Mouse (Mus musculus): ENCODE data around the gene Fkbp6. TPM values are rescaled to one million over a fixed set of nuclear protein-coding genes. Genes with fewer than 3 reads are reported as not detected.
"Not testable (repeated sequence)": the region's sequence is repeated elsewhere in the genome, so short reads cannot be mapped to it uniquely, and the experiment has no call there.

Gene Fkbp6
- polyA plus RNA-seq, 1 experiment from 2014 or later: 0.40 TPM

GRCm38 (mm10) chr5:135375167-135375566 lies 25.3 kb upstream of the Fkbp6 start:
- no peak overlapping the region for H3K27ac ChIP-seq (ENCODE audit: low read depth, low read length)
- no peak overlapping the region for H3K4me2 ChIP-seq
- DNase-seq (ENCODE audit: low spot score) (no peak), ATAC-seq (replicated peaks; ENCODE audit: low FRiP score) (no peak)
- H3K9ac ChIP-seq (ENCODE audit: low read depth, low read length): no peak overlapping the region
- WGBS: 87% methylated on average over 8 of the region's 8 CpGs
- no peak overlapping the region for H3K4me3 ChIP-seq (ENCODE audit: low read depth, low read length)
- H3K36me3 ChIP-seq (ENCODE audit: control insufficient read depth, insufficient read depth, low read length): peaks cover 63% of the 10 kb centered on the region
- no peaks in the 10 kb centered on the region for H3K9me3 ChIP-seq (ENCODE audit: control insufficient read depth, low read length)
- peaks cover 8% of the 10 kb centered on the region for H3K4me1 ChIP-seq (replicated peaks; ENCODE audit: control insufficient read depth, insufficient read depth, low read length)
- H3K27me3 ChIP-seq (replicated peaks; ENCODE audit: control insufficient read depth, insufficient read depth, low read length): no peaks in the 10 kb centered on the region

- WGBS: 94% methylated on average over 5 of the region's 5 CpGs
- ATAC-seq (replicated peaks; ENCODE audit: low FRiP score): no peak
- peaks cover 53% of the 10 kb centered on the region for H3K36me3 ChIP-seq (ENCODE audit: control insufficient read depth, insufficient read depth, low read length)
These were observed 23.8 kb upstream of the Fkbp6 start for GRCm38 (mm10) chr5:135373601-135374000.

GRCm38 (mm10) chr5:135371195-135371594 lies 21.4 kb upstream of the Fkbp6 start:
- Histone ChIP-seq H3K4me2 (peak overlapping the region; percentile 86), H3K36me3 (ENCODE audit: control insufficient read depth, insufficient read depth, low read length) (peaks cover 42% of the 10 kb centered on the region), H3K4me3 (ENCODE audit: low read depth, low read length) (no peak overlapping the region; the same call in 1 of the 2 replicates), H3K27ac (ENCODE audit: low read depth, low read length) (no peak overlapping the region), H3K9me3 (ENCODE audit: control insufficient read depth, low read length) (no peaks in the 10 kb centered on the region), H3K4me1 (replicated peaks; ENCODE audit: control insufficient read depth, insufficient read depth, low read length) (peaks cover 11% of the 10 kb centered on the region), H3K27me3 (replicated peaks; ENCODE audit: control insufficient read depth, insufficient read depth, low read length) (no peaks in the 10 kb centered on the region), H3K9ac (ENCODE audit: low read depth, low read length) (no peak overlapping the region)
- WGBS: 91% methylated on average over 13 of the region's 13 CpGs
- ATAC-seq (replicated peaks; ENCODE audit: low FRiP score) (no peak), DNase-seq (ENCODE audit: low spot score) (no peak)

More at GRCm38 (mm10) chr5:135373601-135374000, 23.8 kb upstream of the Fkbp6 start:
- Histone ChIP-seq H3K9me3 (ENCODE audit: control insufficient read depth, low read length) (no peaks in the 10 kb centered on the region), H3K4me2 (no peak overlapping the region), H3K27me3 (replicated peaks; ENCODE audit: control insufficient read depth, insufficient read depth, low read length) (no peaks in the 10 kb centered on the region), H3K4me3 (ENCODE audit: low read depth, low read length) (no peak overlapping the region), H3K4me1 (replicated peaks; ENCODE audit: control insufficient read depth, insufficient read depth, low read length) (peaks cover 11% of the 10 kb centered on the region), H3K9ac (ENCODE audit: low read depth, low read length) (no peak overlapping the region), H3K27ac (ENCODE audit: low read depth, low read length) (no peak overlapping the region)
- no peak for DNase-seq (ENCODE audit: low spot score)

GRCm38 (mm10) chr5:135369787-135370654 lies 20.2 kb upstream of the Fkbp6 start, which contains the start of gene Nsun5:
Gene Nsun5, plus strand, starts transcription at chr5:135369953.
- Histone ChIP-seq H3K4me2 (peak within 1 kb of the TSS; percentile 86), H3K9me3 (ENCODE audit: control insufficient read depth, low read length) (no peaks in the 10 kb centered on the region), H3K27me3 (replicated peaks; ENCODE audit: control insufficient read depth, insufficient read depth, low read length) (no peaks in the 10 kb centered on the region), H3K9ac (ENCODE audit: low read depth, low read length) (peak within 1 kb of the TSS; percentile 92), H3K4me3 (ENCODE audit: low read depth, low read length) (peak within 1 kb of the TSS; percentile 97), H3K36me3 (ENCODE audit: control insufficient read depth, insufficient read depth, low read length) (peaks cover 30% of the 10 kb centered on the region), H3K4me1 (replicated peaks; ENCODE audit: control insufficient read depth, insufficient read depth, low read length) (peaks cover 11% of the 10 kb centered on the region), H3K27ac (ENCODE audit: low read depth, low read length) (peak within 1 kb of the TSS; percentile 79)
- peak; percentile 94 for DNase-seq (ENCODE audit: low spot score)
- WGBS: under 1% methylated on average over 64 of the region's 64 CpGs
- peak; percentile 80 for ATAC-seq (replicated peaks; ENCODE audit: low FRiP score)

- peak overlapping the region; percentile 86 for H3K4me2 ChIP-seq
- H3K27ac ChIP-seq (ENCODE audit: low read depth, low read length): peak overlapping the region; percentile 79
- H3K36me3 ChIP-seq (ENCODE audit: control insufficient read depth, insufficient read depth, low read length): peaks cover 24% of the 10 kb centered on the region
- not testable (repeated sequence) for ATAC-seq (replicated peaks; ENCODE audit: low FRiP score); DNase-seq (ENCODE audit: low spot score); H3K27me3 ChIP-seq (replicated peaks; ENCODE audit: control insufficient read depth, insufficient read depth, low read length); H3K9me3 ChIP-seq (ENCODE audit: control insufficient read depth, low read length)
- H3K9ac ChIP-seq (ENCODE audit: low read depth, low read length): peak overlapping the region; percentile 92
- 53% methylated on average over 9 of the region's 9 CpGs for WGBS
- H3K4me1 ChIP-seq (replicated peaks; ENCODE audit: control insufficient read depth, insufficient read depth, low read length): peaks cover 11% of the 10 kb centered on the region
- H3K4me3 ChIP-seq (ENCODE audit: low read depth, low read length): peak overlapping the region; percentile 97
These were observed 19.4 kb upstream of the Fkbp6 start for GRCm38 (mm10) chr5:135369196-135369595.

GRCm38 (mm10) chr5:135368312-135368711 lies 18.5 kb upstream of the Fkbp6 start:
- H3K36me3 ChIP-seq (ENCODE audit: control insufficient read depth, insufficient read depth, low read length): peaks cover 15% of the 10 kb centered on the region
- DNase-seq (ENCODE audit: low spot score): no peak
- no peak overlapping the region for H3K9ac ChIP-seq (ENCODE audit: low read depth, low read length)
- H3K4me2 ChIP-seq: no peak overlapping the region
- H3K27ac ChIP-seq (ENCODE audit: low read depth, low read length): no peak overlapping the region
- H3K4me1 ChIP-seq (replicated peaks; ENCODE audit: control insufficient read depth, insufficient read depth, low read length): peaks cover 11% of the 10 kb centered on the region
- ATAC-seq (replicated peaks; ENCODE audit: low FRiP score): no peak
- H3K27me3 ChIP-seq (replicated peaks; ENCODE audit: control insufficient read depth, insufficient read depth, low read length): no peaks in the 10 kb centered on the region
- H3K9me3 ChIP-seq (ENCODE audit: control insufficient read depth, low read length): no peaks in the 10 kb centered on the region
- H3K4me3 ChIP-seq (ENCODE audit: low read depth, low read length): no peak overlapping the region
- WGBS: 81% methylated on average over 6 of the region's 6 CpGs

GRCm38 (mm10) chr5:135367841-135368240 lies 18.0 kb upstream of the Fkbp6 start:
- ATAC-seq (replicated peaks; ENCODE audit: low FRiP score): no peak
- H3K27me3 ChIP-seq (replicated peaks; ENCODE audit: control insufficient read depth, insufficient read depth, low read length): no peaks in the 10 kb centered on the region
- H3K4me3 ChIP-seq (ENCODE audit: low read depth, low read length): no peak overlapping the region
- 53% methylated on average over 6 of the region's 6 CpGs for WGBS
- peaks cover 11% of the 10 kb centered on the region for H3K4me1 ChIP-seq (replicated peaks; ENCODE audit: control insufficient read depth, insufficient read depth, low read length)
- no peak overlapping the region for H3K27ac ChIP-seq (ENCODE audit: low read depth, low read length)
- peaks cover 12% of the 10 kb centered on the region for H3K36me3 ChIP-seq (ENCODE audit: control insufficient read depth, insufficient read depth, low read length)
- H3K9me3 ChIP-seq (ENCODE audit: control insufficient read depth, low read length): no peaks in the 10 kb centered on the region
- H3K4me2 ChIP-seq: no peak overlapping the region
- no peak for DNase-seq (ENCODE audit: low spot score)
- no peak overlapping the region for H3K9ac ChIP-seq (ENCODE audit: low read depth, low read length)

- no peak overlapping the region for H3K4me2 ChIP-seq
- WGBS: 31% methylated on average over 12 of the region's 12 CpGs
- H3K27ac ChIP-seq (ENCODE audit: low read depth, low read length): no peak overlapping the region
- H3K4me3 ChIP-seq (ENCODE audit: low read depth, low read length): no peak overlapping the region
- H3K27me3 ChIP-seq (replicated peaks; ENCODE audit: control insufficient read depth, insufficient read depth, low read length): no peaks in the 10 kb centered on the region
- no peak overlapping the region for H3K9ac ChIP-seq (ENCODE audit: low read depth, low read length)
- no peaks in the 10 kb centered on the region for H3K36me3 ChIP-seq (ENCODE audit: control insufficient read depth, insufficient read depth, low read length)
- no peak; the same call in 1 of the 2 replicates for ATAC-seq (replicated peaks; ENCODE audit: low FRiP score)
- no peaks in the 10 kb centered on the region for H3K4me1 ChIP-seq (replicated peaks; ENCODE audit: control insufficient read depth, insufficient read depth, low read length)
- no peaks in the 10 kb centered on the region for H3K9me3 ChIP-seq (ENCODE audit: control insufficient read depth, low read length)
- DNase-seq (ENCODE audit: low spot score): peak; percentile 51
These were observed 13.7 kb upstream of the Fkbp6 start for GRCm38 (mm10) chr5:135363540-135363939.

GRCm38 (mm10) chr5:135362572-135362971 lies 12.7 kb upstream of the Fkbp6 start:
- DNase-seq (ENCODE audit: low spot score) (no peak), ATAC-seq (replicated peaks; ENCODE audit: low FRiP score) (no peak)
- H3K9ac ChIP-seq (ENCODE audit: low read depth, low read length): no peak overlapping the region
- peaks cover 2% of the 10 kb centered on the region; the same call in 1 of the 2 replicates for H3K9me3 ChIP-seq (ENCODE audit: control insufficient read depth, low read length)
- no peak overlapping the region for H3K27ac ChIP-seq (ENCODE audit: low read depth, low read length)
- no peaks in the 10 kb centered on the region for H3K36me3 ChIP-seq (ENCODE audit: control insufficient read depth, insufficient read depth, low read length)
- 86% methylated on average over 3 of the region's 3 CpGs for WGBS
- H3K4me3 ChIP-seq (ENCODE audit: low read depth, low read length): no peak overlapping the region
- no peaks in the 10 kb centered on the region for H3K27me3 ChIP-seq (replicated peaks; ENCODE audit: control insufficient read depth, insufficient read depth, low read length)
- no peaks in the 10 kb centered on the region for H3K4me1 ChIP-seq (replicated peaks; ENCODE audit: control insufficient read depth, insufficient read depth, low read length)
- H3K4me2 ChIP-seq: no peak overlapping the region
